26 mouse cellular contexts compared by ENCODE assay signal in genomic region chr6:86433696-86434095, GRCm38 (mm10). TPM values are rescaled to one million over a fixed set of nuclear protein-coding genes. Genes with fewer than 3 reads are reported as not detected.
A peak's percentile ranks its signal among the peaks of the same experiment; 100 is the strongest.
DNase-seq lines count a peak whose midpoint lies in the region; ATAC-seq and TF ChIP-seq lines count a peak whose summit lies in the region.
"Had no signal": no experiment of that assay in that cellular context is flagged by ENCODE, and none has a peak within 500 bp of the region (broad histone marks: within the 10 kb centered on the region; RNA-seq: fewer than 3 reads in every experiment).

No protein-coding gene starts in this region.

- peaks cover 35% of the 10 kb centered on the region for H3K36me3 ChIP-seq in liver, embryonic 13.5 days
- peaks cover 9% of the 10 kb centered on the region; the same call in 1 of the 2 replicates for H3K36me3 ChIP-seq in intestine, embryonic 16.5 days (ENCODE audit: control insufficient read depth, insufficient read depth, low read length)
- H3K36me3 ChIP-seq in lung, postnatal 0 days (ENCODE audit: insufficient read depth, low read length) = peaks cover 5% of the 10 kb centered on the region; the same call in 1 of the 2 replicates

- no peak overlapping the region for H3K4me3 ChIP-seq in liver, embryonic 13.5 days (replicated peaks)
- H3K4me3 ChIP-seq in intestine, embryonic 16.5 days (ENCODE audit: low read length) = no peak overlapping the region
- no peak overlapping the region for H3K4me3 ChIP-seq in lung, postnatal 0 days (ENCODE audit: low read depth, low read length)
- H3K4me3 ChIP-seq: embryonic facial prominence, embryonic 10.5 days; embryonic facial prominence, embryonic 13.5 days; erythroblast, embryonic 14.5 days; forebrain, embryonic 12.5 days; forebrain, embryonic 15.5 days; heart, embryonic 15.5 days; hindbrain, embryonic 12.5 days; hindbrain, embryonic 15.5 days had no signal

- TF ChIP-seq EP300 in lung, postnatal 0 days (IDR thresholded peaks at IDR 0.05) = no peak

- WGBS in liver, embryonic 13.5 days (ENCODE audit: insufficient replicate concordance) = 80% methylated on average over 1 of the region's 1 CpGs
- 86% methylated on average over 1 of the region's 1 CpGs for WGBS in intestine, embryonic 16.5 days
- 36% methylated on average over 1 of the region's 1 CpGs for WGBS in large intestine, adult 2 months
- 93% methylated on average over 1 of the region's 1 CpGs for WGBS in lung, postnatal 0 days

- ATAC-seq in liver, embryonic 13.5 days (ENCODE audit: low read depth) = no peak
- ATAC-seq in intestine, embryonic 16.5 days = no peak
- no peak for ATAC-seq in lung, postnatal 0 days
- ATAC-seq: CD4-positive, CD25-positive, alpha-beta regulatory T cell, adult 4 months; forebrain, embryonic 15.5 days had no signal

- no peak overlapping the region for H3K4me2 ChIP-seq in liver, embryonic 13.5 days
- no peak overlapping the region for H3K4me2 ChIP-seq in intestine, embryonic 16.5 days (ENCODE audit: low read depth, low read length)
- H3K4me2 ChIP-seq in lung, postnatal 0 days (replicated peaks; ENCODE audit: low read depth, low read length) = no peak overlapping the region
- H3K4me2 ChIP-seq: embryonic facial prominence, embryonic 13.5 days; forebrain, embryonic 12.5 days; forebrain, embryonic 15.5 days; heart, embryonic 11.5 days; heart, embryonic 15.5 days; hindbrain, embryonic 12.5 days; hindbrain, embryonic 15.5 days had no signal

- peaks cover 6% of the 10 kb centered on the region for H3K4me1 ChIP-seq in liver, embryonic 13.5 days (replicated peaks)
- peaks cover 2% of the 10 kb centered on the region; the same call in 1 of the 2 replicates for H3K4me1 ChIP-seq in intestine, embryonic 16.5 days (ENCODE audit: control insufficient read depth, insufficient read depth, low read length)
- no peaks in the 10 kb centered on the region for H3K4me1 ChIP-seq in lung, postnatal 0 days (ENCODE audit: insufficient read depth, low read depth, low read length)
- H3K4me1 ChIP-seq: embryonic facial prominence, embryonic 10.5 days; embryonic facial prominence, embryonic 13.5 days; forebrain, embryonic 12.5 days; heart, embryonic 15.5 days; hindbrain, embryonic 12.5 days; hindbrain, embryonic 15.5 days had no signal

- no peak overlapping the region for H3K27ac ChIP-seq in liver, embryonic 13.5 days
- peak overlapping the region; percentile 42; the same call in 1 of the 2 replicates for H3K27ac ChIP-seq in intestine, embryonic 16.5 days (ENCODE audit: low read length)
- no peak overlapping the region for H3K27ac ChIP-seq in lung, postnatal 0 days (ENCODE audit: low read length)
- H3K27ac ChIP-seq: embryonic facial prominence, embryonic 10.5 days; embryonic facial prominence, embryonic 13.5 days; forebrain, embryonic 12.5 days; forebrain, embryonic 15.5 days; heart, embryonic 15.5 days; hindbrain, embryonic 12.5 days; hindbrain, embryonic 15.5 days had no signal

- H3K27me3 ChIP-seq in liver, embryonic 13.5 days = no peaks in the 10 kb centered on the region
- H3K27me3 ChIP-seq in intestine, embryonic 16.5 days (replicated peaks; ENCODE audit: control insufficient read depth, insufficient read depth, low read length) = no peaks in the 10 kb centered on the region
- H3K27me3 ChIP-seq in lung, postnatal 0 days (replicated peaks; ENCODE audit: insufficient read depth, low read length) = no peaks in the 10 kb centered on the region
- H3K27me3 ChIP-seq: embryonic facial prominence, embryonic 13.5 days; forebrain, embryonic 12.5 days; forebrain, embryonic 15.5 days; heart, embryonic 15.5 days; hindbrain, embryonic 12.5 days; hindbrain, embryonic 15.5 days had no signal

- H3K9ac ChIP-seq in liver, embryonic 13.5 days = 0 out of 2 replicates have a peak overlapping the region, but pooled peaks have one; percentile 2
- no peak overlapping the region for H3K9ac ChIP-seq in intestine, embryonic 16.5 days (ENCODE audit: low read depth, low read length)
- no peak overlapping the region for H3K9ac ChIP-seq in lung, postnatal 0 days (replicated peaks; ENCODE audit: low read depth)
- H3K9ac ChIP-seq: embryonic facial prominence, embryonic 13.5 days; forebrain, embryonic 12.5 days; forebrain, embryonic 15.5 days; heart, embryonic 15.5 days; hindbrain, embryonic 12.5 days; hindbrain, embryonic 15.5 days had no signal

- no peak for TF ChIP-seq CTCF in lung, postnatal 0 days (IDR thresholded peaks at IDR 0.05)

- H3K9me3 ChIP-seq in liver, embryonic 13.5 days (replicated peaks) = no peaks in the 10 kb centered on the region
- no peaks in the 10 kb centered on the region for H3K9me3 ChIP-seq in intestine, embryonic 16.5 days (ENCODE audit: control insufficient read depth, low read length)
- H3K9me3 ChIP-seq in lung, postnatal 0 days (ENCODE audit: low read length) = no peaks in the 10 kb centered on the region
- H3K9me3 ChIP-seq: embryonic facial prominence, embryonic 10.5 days; embryonic facial prominence, embryonic 13.5 days; forebrain, embryonic 12.5 days; forebrain, embryonic 15.5 days; heart, embryonic 15.5 days; hindbrain, embryonic 12.5 days; hindbrain, embryonic 15.5 days had no signal

- DNase-seq in liver, embryonic 13.5 days = no peak
- no peak for DNase-seq in liver
- DNase-seq in large intestine, adult 2 months (ENCODE audit: low read depth, low spot score) = peak; percentile 76
- no peak for DNase-seq in lung, postnatal 0 days (ENCODE audit: low spot score)
- DNase-seq in thymus, postnatal 14 days = no peak
- DNase-seq: adrenal gland, adult 2 months; adrenal gland, postnatal 14 days; cerebellum, adult 11 months; cerebellum, adult 8-10 months; cerebellum, postnatal 10 days; cerebellum, postnatal 36 days; embryo, embryonic 11 days; gastrocnemius, postnatal 25 days; heart, postnatal 10 days had no signal

RNA-seq across cellular contexts. Expression of gene C87436, which starts 4.5 kb away (rescaled TPM):
- polyA plus RNA-seq in liver, embryonic 13.5 days (2015; fragmentation: Nextera tagmentation; extraction: Ambion mirVana) = 12.4 and 14.5 TPM in 2 replicates
- 17.9 and 21.7 TPM in 2 replicates for polyA plus RNA-seq in intestine, embryonic 16.5 days (2015; fragmentation: Nextera tagmentation; extraction: Ambion mirVana)
- polyA plus RNA-seq in large intestine, adult 2 months (2012; rRNA removed) = 8.6 and 10.0 TPM in 2 replicates
- 23.3 and 23.5 TPM in 2 replicates for polyA plus RNA-seq in lung, postnatal 0 days (2015; fragmentation: Nextera tagmentation; extraction: Ambion mirVana)

RNA-seq across cellular contexts. Expression of gene Gm44790, which starts 7.2 kb away (rescaled TPM):
- not detected in 2 replicates for polyA plus RNA-seq in liver, embryonic 13.5 days (2015; fragmentation: Nextera tagmentation; extraction: Ambion mirVana)
- polyA plus RNA-seq in intestine, embryonic 16.5 days (2015; fragmentation: Nextera tagmentation; extraction: Ambion mirVana) = not detected in 2 replicates
- 3.2 and 6.3 TPM in 2 replicates for polyA plus RNA-seq in large intestine, adult 2 months (2012; rRNA removed)
- polyA plus RNA-seq in lung, postnatal 0 days (2015; fragmentation: Nextera tagmentation; extraction: Ambion mirVana) = not detected in 2 replicates
- polyA plus RNA-seq: C2C12; CD4-positive, CD25-positive, alpha-beta regulatory T cell, adult 4 months; embryonic facial prominence, embryonic 13.5 days; erythroblast, embryonic 14.5 days; forebrain, embryonic 12.5 days; forebrain, embryonic 15.5 days; heart, embryonic 11.5 days; heart, embryonic 15.5 days; hindbrain, embryonic 12.5 days had no signal

RNA-seq across cellular contexts. Expression of gene Tia1, which starts 29.7 kb away (rescaled TPM):
- 26.4 and 31.0 TPM in 2 replicates for polyA plus RNA-seq in liver, embryonic 13.5 days (2015; fragmentation: Nextera tagmentation; extraction: Ambion mirVana)
- 97.9 and 110 TPM in 2 replicates for polyA plus RNA-seq in intestine, embryonic 16.5 days (2015; fragmentation: Nextera tagmentation; extraction: Ambion mirVana)
- 7.8 and 14.6 TPM in 2 replicates for polyA plus RNA-seq in large intestine, adult 2 months (2012; rRNA removed)
- polyA plus RNA-seq in lung, postnatal 0 days (2015; fragmentation: Nextera tagmentation; extraction: Ambion mirVana) = 59.1 and 66.3 TPM in 2 replicates

RNA-seq across cellular contexts. Expression of gene Pcyox1, which starts 36.7 kb away (rescaled TPM):
- 38.1 and 51.3 TPM in 2 replicates for polyA plus RNA-seq in liver, embryonic 13.5 days (2015; fragmentation: Nextera tagmentation; extraction: Ambion mirVana)
- 76.7 and 77.2 TPM in 2 replicates for polyA plus RNA-seq in intestine, embryonic 16.5 days (2015; fragmentation: Nextera tagmentation; extraction: Ambion mirVana)
- polyA plus RNA-seq in large intestine, adult 2 months (2012; rRNA removed) = 19.3 and 27.3 TPM in 2 replicates
- 54.2 and 58.6 TPM in 2 replicates for polyA plus RNA-seq in lung, postnatal 0 days (2015; fragmentation: Nextera tagmentation; extraction: Ambion mirVana)
